Mouse (Mus musculus) intestine, postnatal 0 days (tissue): ENCODE results near the gene Plekhg4. TPM values are rescaled to one million over a fixed set of nuclear protein-coding genes. Genes with fewer than 3 reads are reported as not detected.

Experiments
- ATAC-seq: fragments of 200-750 bp; cut with Nextera tagmentation; 2 replicates; pipeline ENCODE4 v1.8.0; 2017; ENCODE audit warnings: mild to moderate bottlenecking, moderate TSS enrichment, moderate library complexity
- H3K27ac ChIP-seq: fragments of 300-500 bp; sonication (generic); 2 replicates; pipeline ENCODE4 v1.5.1; 2014; ENCODE audit warnings: mild to moderate bottlenecking, low read depth, low read length, moderate library complexity
- H3K27me3 ChIP-seq: fragments of 300-500 bp; sonication (generic); replicated peaks from 2 replicates; pipeline ENCODE4 v1.6.1; 2014; ENCODE audit warnings: low read length, mixed read lengths; ENCODE audit not compliant: control insufficient read depth, insufficient read depth
- H3K36me3 ChIP-seq: fragments of 300-500 bp; sonication (generic); 2 replicates; pipeline ENCODE4 v1.6.1; 2014; ENCODE audit warnings: mild to moderate bottlenecking, moderate library complexity; ENCODE audit not compliant: control insufficient read depth, insufficient read depth
- H3K4me1 ChIP-seq: fragments of 300-500 bp; sonication (generic); replicated peaks from 2 replicates; pipeline ENCODE4 v1.6.1; 2014; ENCODE audit warnings: antibody characterized with exemption, low read length, mixed read lengths; ENCODE audit not compliant: control insufficient read depth, insufficient read depth
- H3K4me2 ChIP-seq: fragments of 300-500 bp; sonication (generic); replicated peaks from 2 replicates; pipeline ENCODE4 v1.6.1; 2014; ENCODE audit warnings: low read depth, mild to moderate bottlenecking, moderate library complexity
- H3K4me3 ChIP-seq: fragments of 300-500 bp; sonication (generic); 2 replicates; pipeline ENCODE4 v1.5.1; 2014; ENCODE audit warnings: low read depth, low read length
- H3K9ac ChIP-seq: fragments of 300-500 bp; sonication (generic); 2 replicates; pipeline ENCODE4 v1.6.1; 2014; ENCODE audit warnings: mild to moderate bottlenecking, low read depth, low read length
- H3K9me3 ChIP-seq: fragments of 300-500 bp; sonication (generic); 2 replicates; pipeline ENCODE4 v1.6.1; 2016; ENCODE audit warnings: mixed run types; ENCODE audit not compliant: control insufficient read depth
- CTCF ChIP-seq: sonication (generic); IDR thresholded peaks from 2 replicates; pipeline ENCODE4 v1.5.1; 2016; ENCODE audit warnings: low read depth, mild to moderate bottlenecking, control low read depth, antibody characterized with exemption, moderate library complexity
- WGBS: fragments of 180-500 bp; shearing (Covaris S2); extraction: QIAGEN DNeasy Blood & Tissue Kit; methylation state at CpG from one replicate; pipeline ENCODE4 v1.1.7; 2014; 5-methylcytosine and 5-hydroxymethylcytosine counted together
- polyA plus RNA-seq: library from polyadenylated mRNA; unstranded; fragments of >200 nt; fragmentation: Nextera tagmentation; extraction: Ambion mirVana; gene quantifications from 2 replicates; pipeline ENCODE4 v1.2.1, GENCODE M21; 2015

The Plekhg4 gene
- polyA plus RNA-seq, 1 experiment from 2014 or later: 0.20 TPM

- Histone ChIP-seq H3K9ac (no peak overlapping the region), H3K4me1 (no peaks in the 10 kb centered on the region; the same call in 1 of the 2 replicates), H3K27me3 (no peaks in the 10 kb centered on the region), H3K9me3 (no peaks in the 10 kb centered on the region), H3K4me3 (no peak overlapping the region), H3K27ac (no peak overlapping the region), H3K4me2 (no peak overlapping the region), H3K36me3 (no peaks in the 10 kb centered on the region)
- no peak for ATAC-seq
- TF ChIP-seq CTCF: no peak
- 43% methylated on average over 10 of the region's 10 CpGs for WGBS
Measured at GRCm38 (mm10) chr8:105406416-105406815, 33.3 kb downstream of the Plekhg4 start.

- ATAC-seq: no peak
- 57% methylated on average over 7 of the region's 7 CpGs for WGBS
Measured at GRCm38 (mm10) chr8:105408331-105408730, 35.3 kb downstream of the Plekhg4 start.

GRCm38 (mm10) chr8:105409947-105410346 lies 36.9 kb downstream of the Plekhg4 start:
- Histone ChIP-seq H3K9ac (no peak overlapping the region), H3K27ac (no peak overlapping the region), H3K9me3 (no peaks in the 10 kb centered on the region), H3K36me3 (no peaks in the 10 kb centered on the region), H3K4me2 (no peak overlapping the region), H3K27me3 (peaks cover 25% of the 10 kb centered on the region), H3K4me1 (peaks cover 6% of the 10 kb centered on the region), H3K4me3 (no peak overlapping the region)
- ATAC-seq: no peak
- TF ChIP-seq CTCF: no peak
- WGBS: 90% methylated on average over 6 of the region's 6 CpGs

More at GRCm38 (mm10) chr8:105408331-105408730, 35.3 kb downstream of the Plekhg4 start:
- Histone ChIP-seq H3K36me3 (no peaks in the 10 kb centered on the region), H3K9ac (no peak overlapping the region), H3K27me3 (peaks cover 10% of the 10 kb centered on the region), H3K4me1 (no peaks in the 10 kb centered on the region; the same call in 1 of the 2 replicates), H3K4me2 (no peak overlapping the region), H3K27ac (no peak overlapping the region), H3K9me3 (no peaks in the 10 kb centered on the region), H3K4me3 (no peak overlapping the region)
- TF ChIP-seq CTCF: no peak

- 2% methylated on average over 32 of the region's 34 CpGs for WGBS
- Histone ChIP-seq H3K27me3 (peaks cover 27% of the 10 kb centered on the region), H3K4me3 (peak within 1 kb of the TSS; percentile 26), H3K27ac (no peak within 1 kb of the TSS), H3K4me1 (peaks cover 6% of the 10 kb centered on the region; the same call in 1 of the 2 replicates), H3K4me2 (peak within 1 kb of the TSS; percentile 60), H3K9me3 (no peaks in the 10 kb centered on the region), H3K36me3 (no peaks in the 10 kb centered on the region), H3K9ac (no peak within 1 kb of the TSS)
- TF ChIP-seq CTCF: peak; percentile 70
- ATAC-seq: peak; percentile 93
Measured at GRCm38 (mm10) chr8:105413391-105413790, 40.3 kb downstream of the Plekhg4 start, which contains the start of the genes Kctd19 and Lrrc36. Gene Kctd19, minus strand, starts transcription at chr8:105413502. Gene Lrrc36, plus strand, starts transcription at chr8:105413571.

- peak; percentile 44 for TF ChIP-seq CTCF
- Histone ChIP-seq H3K4me1 (0 out of 2 replicates have a peak, but pooled peaks cover 3% of the 10 kb centered on the region), H3K4me2 (no peak overlapping the region), H3K27ac (no peak overlapping the region), H3K9me3 (no peaks in the 10 kb centered on the region), H3K27me3 (peaks cover 10% of the 10 kb centered on the region), H3K4me3 (no peak overlapping the region), H3K9ac (no peak overlapping the region), H3K36me3 (no peaks in the 10 kb centered on the region)
- ATAC-seq: no peak
- 78% methylated on average over 2 of the region's 2 CpGs for WGBS
Measured at GRCm38 (mm10) chr8:105418992-105419391, 45.9 kb downstream of the Plekhg4 start.

GRCm38 (mm10) chr8:105419800-105420199 lies 46.7 kb downstream of the Plekhg4 start:
- Histone ChIP-seq H3K27ac (no peak overlapping the region), H3K9me3 (no peaks in the 10 kb centered on the region), H3K36me3 (no peaks in the 10 kb centered on the region), H3K27me3 (peaks cover 2% of the 10 kb centered on the region), H3K4me2 (no peak overlapping the region), H3K4me1 (no peaks in the 10 kb centered on the region), H3K4me3 (no peak overlapping the region), H3K9ac (no peak overlapping the region)
- TF ChIP-seq CTCF: no peak
- 71% methylated on average over 4 of the region's 4 CpGs for WGBS
- ATAC-seq: no peak

GRCm38 (mm10) chr8:105422006-105422405 lies 48.9 kb downstream of the Plekhg4 start:
- Histone ChIP-seq H3K4me3 (no peak overlapping the region), H3K9me3 (no peaks in the 10 kb centered on the region), H3K27ac (no peak overlapping the region), H3K4me1 (no peaks in the 10 kb centered on the region), H3K27me3 (no peaks in the 10 kb centered on the region; the same call in 1 of the 2 replicates), H3K9ac (no peak overlapping the region), H3K4me2 (no peak overlapping the region), H3K36me3 (no peaks in the 10 kb centered on the region)
- no peak for ATAC-seq
- WGBS: 66% methylated on average over 1 of the region's 1 CpGs
- TF ChIP-seq CTCF: no peak
